Mouse (Mus musculus) spleen, adult 12 weeks (tissue): ENCODE data around the gene Ak8.

Experiments
- DNase-seq: peaks from one replicate; pipeline ENCODE4 v3.0.0; 2022; ENCODE audit warnings: low spot score

Ak8 gene

GRCm38 (mm10) chr2:28699361-28700335 is at the start of gene Ak8, which contains the start of gene Spaca9:
Gene Ak8, plus strand, starts transcription at chr2:28700164.
Gene Spaca9, minus strand, starts transcription at chr2:28699727.
- peak; percentile 12 for DNase-seq

GRCm38 (mm10) chr2:28650526-28650925 is 49.4 kb upstream of the Ak8 start:
- DNase-seq: no peak

- no peak for DNase-seq
Observed at GRCm38 (mm10) chr2:28653351-28653750, 46.6 kb upstream of the Ak8 start.

GRCm38 (mm10) chr2:28654295-28654694 is 45.7 kb upstream of the Ak8 start:
- peak; percentile 14 for DNase-seq

GRCm38 (mm10) chr2:28656216-28656615 is 43.7 kb upstream of the Ak8 start:
- no peak for DNase-seq

- no peak for DNase-seq
Observed at GRCm38 (mm10) chr2:28662891-28663290, 37.1 kb upstream of the Ak8 start.

- DNase-seq: no peak
Observed at GRCm38 (mm10) chr2:28665818-28666217, 34.1 kb upstream of the Ak8 start.

GRCm38 (mm10) chr2:28671438-28671837 is 28.5 kb upstream of the Ak8 start:
- DNase-seq: no peak

GRCm38 (mm10) chr2:28676005-28676404 is 24.0 kb upstream of the Ak8 start:
- DNase-seq: no peak

GRCm38 (mm10) chr2:28680710-28681109 is 19.3 kb upstream of the Ak8 start:
- DNase-seq: no peak

GRCm38 (mm10) chr2:28681718-28682117 is 18.2 kb upstream of the Ak8 start:
- no peak for DNase-seq

- no peak for DNase-seq
Observed at GRCm38 (mm10) chr2:28685895-28686294, 14.1 kb upstream of the Ak8 start.

GRCm38 (mm10) chr2:28688431-28688830 is 11.5 kb upstream of the Ak8 start:
- no peak for DNase-seq

- no peak for DNase-seq
Observed at GRCm38 (mm10) chr2:28692692-28693091, 7.3 kb upstream of the Ak8 start.

GRCm38 (mm10) chr2:28698566-28698965 is 1.4 kb upstream of the Ak8 start:
- no peak for DNase-seq

- DNase-seq: no peak
Observed at GRCm38 (mm10) chr2:28701646-28702262, 1.8 kb downstream of the Ak8 start.

GRCm38 (mm10) chr2:28706106-28706636 is 6.2 kb downstream of the Ak8 start:
- DNase-seq: no peak

- no peak for DNase-seq
Observed at GRCm38 (mm10) chr2:28706787-28707186, 6.8 kb downstream of the Ak8 start.

- no peak for DNase-seq
Observed at GRCm38 (mm10) chr2:28713036-28713435, 13.1 kb downstream of the Ak8 start.

- DNase-seq: no peak
Observed at GRCm38 (mm10) chr2:28722419-28722818, 22.5 kb downstream of the Ak8 start.

GRCm38 (mm10) chr2:28723912-28724311 is 23.9 kb downstream of the Ak8 start:
- no peak for DNase-seq

- no peak for DNase-seq
Observed at GRCm38 (mm10) chr2:28727786-28728404, 27.9 kb downstream of the Ak8 start.
